Mouse (Mus musculus) midbrain, postnatal 0 days (tissue): Measurements from ENCODE around the gene Yars. TPM values are rescaled to one million over a fixed set of nuclear protein-coding genes. Genes with fewer than 3 reads are reported as not detected.
A peak's percentile ranks its signal among the peaks of the same experiment; 100 is the strongest.

ENCODE experiments used
- ATAC-seq: fragments of 200-750 bp; cut with Nextera tagmentation; 2 replicates; pipeline ENCODE4 v1.8.0; 2017; ENCODE audit warnings: moderate number of reproducible peaks, mild to moderate bottlenecking, moderate TSS enrichment, moderate library complexity; ENCODE audit not compliant: low FRiP score
- DNase-seq: peaks from one replicate; pipeline ENCODE4 v3.0.0-alpha.2; 2015; ENCODE audit warnings: low spot score
- H3K27ac ChIP-seq: fragments of 300-500 bp; sonication (generic); 2 replicates; pipeline ENCODE4 v1.5.1; 2014; ENCODE audit warnings: low read depth, mild to moderate bottlenecking, low read length, mixed read lengths
- H3K27me3 ChIP-seq: fragments of 300-500 bp; sonication (generic); 2 replicates; pipeline ENCODE4 v1.6.1; 2014; ENCODE audit warnings: low read length, control low read depth, mixed read lengths; ENCODE audit not compliant: insufficient read depth
- H3K36me3 ChIP-seq: fragments of 300-500 bp; sonication (generic); 2 replicates; pipeline ENCODE4 v1.6.1; 2014; ENCODE audit warnings: low read length, control low read depth, mixed read lengths; ENCODE audit not compliant: insufficient read depth
- H3K4me1 ChIP-seq: fragments of 300-500 bp; sonication (generic); 2 replicates; pipeline ENCODE4 v1.6.1; 2014; ENCODE audit warnings: mild to moderate bottlenecking, control low read depth, antibody characterized with exemption, low read length, mixed read lengths; ENCODE audit not compliant: insufficient read depth
- H3K4me2 ChIP-seq: fragments of 300-500 bp; sonication (generic); 2 replicates; pipeline ENCODE4 v1.6.1; 2014; ENCODE audit warnings: low read depth, mild to moderate bottlenecking, low read length, mixed read lengths; ENCODE audit not compliant: poor library complexity, severe bottlenecking
- H3K4me3 ChIP-seq: fragments of 300-500 bp; sonication (generic); 2 replicates; pipeline ENCODE4 v1.5.1; 2014; ENCODE audit warnings: low read depth, mild to moderate bottlenecking, low read length, moderate library complexity
- H3K9ac ChIP-seq: fragments of 300-500 bp; sonication (generic); replicated peaks from 2 replicates; pipeline ENCODE4 v1.6.1; 2014; ENCODE audit warnings: mild to moderate bottlenecking, low read length, moderate library complexity, mixed read lengths; ENCODE audit not compliant: poor library complexity, severe bottlenecking
- H3K9me3 ChIP-seq: fragments of 300-500 bp; sonication (generic); 2 replicates; pipeline ENCODE4 v1.6.1; 2016; ENCODE audit warnings: low read length, control low read depth
- CTCF ChIP-seq: IDR thresholded peaks from 2 replicates; pipeline ENCODE4 v1.5.1; 2016; ENCODE audit warnings: antibody characterized with exemption, mild to moderate bottlenecking
- WGBS: fragments of 180-500 bp; shearing (Covaris S2); extraction: QIAGEN DNeasy Blood & Tissue Kit; methylation state at CpG from one replicate; pipeline ENCODE4 v1.1.7; 2014; 5-methylcytosine and 5-hydroxymethylcytosine counted together
- polyA plus RNA-seq: library from polyadenylated mRNA; unstranded; fragments of >200 nt; fragmentation: Nextera tagmentation; extraction: Ambion mirVana; gene quantifications from 2 replicates; pipeline ENCODE4 v1.2.1, GENCODE M21; 2015
- total RNA-seq: library from RNA; depleted of rRNA; stranded (reverse); fragments of >200 nt; gene quantifications from 2 replicates; pipeline ENCODE4 v1.2.3, GENCODE M21; 2014

Yars gene
- total and polyA plus RNA-seq, 2 experiments from 2014 or later = 66.8 to 111 TPM

GRCm38 (mm10) chr4:129242761-129243160 lies 53.2 kb downstream of the Yars start:
- DNase-seq = no peak
- WGBS = 36% methylated on average over 4 of the region's 4 CpGs
- Histone ChIP-seq H3K9me3 (no peaks in the 10 kb centered on the region), H3K4me2 (no peak overlapping the region), H3K27me3 (peaks cover 9% of the 10 kb centered on the region; the same call in 1 of the 2 replicates), H3K36me3 (no peaks in the 10 kb centered on the region), H3K27ac (no peak overlapping the region), H3K9ac (no peak overlapping the region), H3K4me1 (peaks cover 5% of the 10 kb centered on the region), H3K4me3 (no peak overlapping the region)
- no peak for TF ChIP-seq CTCF
- no peak for ATAC-seq

GRCm38 (mm10) chr4:129244802-129245201 lies 55.2 kb downstream of the Yars start:
- 50% methylated on average over 4 of the region's 4 CpGs for WGBS
- ATAC-seq = no peak
- Histone ChIP-seq H3K27me3 (peaks cover 14% of the 10 kb centered on the region), H3K4me3 (no peak overlapping the region), H3K9ac (no peak overlapping the region), H3K4me2 (no peak overlapping the region), H3K9me3 (no peaks in the 10 kb centered on the region), H3K36me3 (no peaks in the 10 kb centered on the region), H3K4me1 (peaks cover 4% of the 10 kb centered on the region), H3K27ac (no peak overlapping the region)
- TF ChIP-seq CTCF = no peak
- DNase-seq = no peak

GRCm38 (mm10) chr4:129246360-129247301 lies 57.1 kb downstream of the Yars start:
- Histone ChIP-seq H3K27ac (no peak overlapping the region), H3K27me3 (peaks cover 21% of the 10 kb centered on the region), H3K4me3 (no peak overlapping the region), H3K9me3 (no peaks in the 10 kb centered on the region), H3K4me1 (peaks cover 4% of the 10 kb centered on the region; the same call in 1 of the 2 replicates), H3K36me3 (no peaks in the 10 kb centered on the region), H3K4me2 (no peak overlapping the region), H3K9ac (no peak overlapping the region)
- 53% methylated on average over 15 of the region's 15 CpGs for WGBS
- ATAC-seq (no peak), DNase-seq (no peak)
- TF ChIP-seq CTCF = no peak

DNA sequence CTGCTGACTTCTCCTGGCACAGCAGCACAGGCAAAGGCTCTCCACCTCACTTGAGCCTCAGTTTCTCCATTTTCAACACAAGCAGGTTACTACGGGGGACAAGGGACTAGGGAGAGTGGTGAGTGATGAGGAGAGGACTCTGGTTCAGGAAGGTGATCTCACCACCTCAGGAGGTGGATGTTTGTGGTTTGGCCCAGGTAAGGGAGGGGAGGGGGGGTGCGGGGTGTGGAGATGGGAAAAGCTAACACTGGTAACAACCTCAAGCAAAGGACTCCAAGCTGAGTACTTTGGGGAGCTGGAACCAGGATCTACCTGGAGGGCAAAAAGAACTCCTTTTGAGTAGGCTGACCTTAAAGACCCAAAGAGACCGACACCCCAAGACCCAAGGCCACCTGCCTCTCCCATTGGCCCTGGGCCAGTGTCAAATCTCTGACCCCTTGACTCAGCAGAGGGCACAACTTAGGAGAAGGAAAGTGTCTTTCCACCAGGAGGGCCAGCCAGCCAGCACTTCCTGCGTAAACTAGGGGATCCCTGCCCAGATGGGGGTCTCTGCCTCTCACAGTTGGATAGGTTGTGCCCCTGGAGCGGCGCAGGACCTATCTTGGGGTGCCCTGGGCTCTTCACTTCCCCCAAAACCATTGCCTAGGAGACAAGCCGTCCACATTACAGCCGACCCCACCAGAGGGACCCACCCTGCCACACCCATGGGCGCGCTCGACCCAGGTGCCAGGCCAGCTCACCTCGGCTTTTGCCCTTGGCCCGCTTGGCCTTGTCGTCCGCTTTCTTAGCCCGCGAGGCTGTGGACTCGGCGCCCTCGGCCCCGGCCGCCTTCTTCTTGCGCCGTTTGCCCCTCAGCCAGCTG lies 58.1 kb downstream of the Yars start:
- ATAC-seq (no peak), DNase-seq (no peak)
- peak overlapping the region; percentile 52 for H3K4me3 ChIP-seq
- H3K4me1 ChIP-seq = peaks cover 4% of the 10 kb centered on the region; the same call in 1 of the 2 replicates
- no peak overlapping the region for H3K27ac ChIP-seq
- no peaks in the 10 kb centered on the region for H3K9me3 ChIP-seq
- peak overlapping the region; percentile 56 for H3K9ac ChIP-seq
- WGBS = 13% methylated on average over 23 of the region's 24 CpGs
- H3K36me3 ChIP-seq = no peaks in the 10 kb centered on the region
- H3K4me2 ChIP-seq = peak overlapping the region; percentile 99
- peaks cover 21% of the 10 kb centered on the region for H3K27me3 ChIP-seq
- no peak for TF ChIP-seq CTCF

DNA sequence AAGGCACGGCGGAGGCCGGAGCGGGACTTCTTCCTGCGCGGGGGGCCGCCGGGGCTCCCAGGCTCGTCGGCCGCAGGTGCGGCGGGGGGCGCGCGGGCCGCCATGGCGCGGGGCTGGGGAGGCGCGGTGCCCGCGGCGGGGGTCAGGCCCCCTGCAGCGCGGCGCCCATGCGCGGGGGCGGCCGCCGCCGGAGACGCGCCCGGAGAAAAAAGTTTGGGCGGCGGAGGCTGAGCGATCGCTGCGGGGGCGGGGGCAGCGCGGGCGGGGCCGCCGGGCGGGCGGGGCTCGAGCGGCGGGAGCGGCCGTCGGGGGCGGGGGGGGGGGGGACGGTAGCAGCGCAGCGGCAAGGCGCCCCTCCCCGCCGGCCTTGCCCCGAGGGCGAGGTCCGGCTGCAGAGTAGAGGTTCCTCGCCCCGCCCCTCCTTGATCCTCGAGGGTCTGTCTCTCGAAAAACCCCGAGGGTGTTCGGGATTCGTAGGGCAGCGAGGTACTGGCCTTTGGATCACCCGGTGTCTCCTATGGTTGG lies 58.7 kb downstream of the Yars start:
- Histone ChIP-seq H3K4me3 (peak overlapping the region; percentile 52), H3K4me2 (peak overlapping the region; percentile 99), H3K9ac (peak overlapping the region; percentile 56), H3K9me3 (no peaks in the 10 kb centered on the region), H3K4me1 (peaks cover 4% of the 10 kb centered on the region; the same call in 1 of the 2 replicates), H3K27ac (no peak overlapping the region), H3K27me3 (peaks cover 21% of the 10 kb centered on the region), H3K36me3 (no peaks in the 10 kb centered on the region)
- 0% methylated on average over 12 of the region's 74 CpGs for WGBS
- no peak for ATAC-seq
- no peak for DNase-seq
- TF ChIP-seq CTCF = no peak
